Mouse (Mus musculus) adrenal gland, postnatal 36 days (tissue): ENCODE measurements around the gene Naa80. TPM values are rescaled to one million over a fixed set of nuclear protein-coding genes. Genes with fewer than 3 reads are reported as not detected.

Source experiments
- total RNA-seq, 2 experiments: library from RNA; stranded (reverse); gene quantifications; 2 replicates each; pipeline ENCODE4 v1.2.3; 2021

Naa80 gene
- total RNA-seq, 2 experiments from 2014 or later: 14.5 to 19.5 TPM

Other genes starting within 250 kb of the Naa80 start
- gene Hemk1, start 240.5 kb upstream of the Naa80 start, total RNA-seq: 10 to 100 TPM; 15.6 to 16.1 TPM
- gene 6430571L13Rik, start 238.3 kb upstream of the Naa80 start, total RNA-seq: 1 to 10 TPM; 1.2 to 1.3 TPM
- gene Cacna2d2, start 179.3 kb upstream of the Naa80 start, total RNA-seq: 1 to 10 TPM; 4.9 to 5.2 TPM
- gene Tmem115, start 44.9 kb upstream of the Naa80 start, total RNA-seq: 10 to 100 TPM; 43.7 to 49.9 TPM
- gene Cyb561d2, start 36.7 kb upstream of the Naa80 start, total RNA-seq: 10 to 100 TPM; 16.7 to 27.4 TPM
- 10 to 100 TPM; 27.9 to 29.2 TPM for gene Nprl2, start 36.7 kb upstream of the Naa80 start, total RNA-seq
- under 1 TPM; 0.20 to 0.66 TPM for gene Zmynd10, start 31.6 kb upstream of the Naa80 start, total RNA-seq
- 10 to 100 TPM; 20.4 to 21.6 TPM for gene Rassf1, start 27.3 kb upstream of the Naa80 start, total RNA-seq
- 10 to 100 TPM; 45.2 to 52.5 TPM for gene Tusc2, start 15.6 kb upstream of the Naa80 start, total RNA-seq
- gene Hyal2, start 10.9 kb upstream of the Naa80 start, total RNA-seq: 10 to 100 TPM; 35.8 to 37.8 TPM
- gene Hyal1, start 2.0 kb upstream of the Naa80 start, total RNA-seq: 10 to 100 TPM in 1 of 2 experiments, 1 to 10 TPM in 1; 8.6 to 10.1 TPM
- 1 to 10 TPM in 1 of 2 experiments, under 1 TPM in 1; 0.99 to 1.6 TPM for gene Hyal3, start 1.9 kb downstream of the Naa80 start, total RNA-seq
- gene Ifrd2, start 8.8 kb downstream of the Naa80 start, total RNA-seq: 10 to 100 TPM; 37.8 to 43.1 TPM
- gene Sema3b, start 30.3 kb downstream of the Naa80 start, total RNA-seq: 1 to 10 TPM; 4.6 to 8.4 TPM
- 100 to 1,000 TPM; 221 to 245 TPM for gene Gnai2, start 56.5 kb downstream of the Naa80 start, total RNA-seq
- gene Slc38a3, start 90.6 kb downstream of the Naa80 start, total RNA-seq: 1 to 10 TPM in 1 of 2 experiments, under 1 TPM in 1; 0.30 to 1.0 TPM
- gene Gnat1, start 100.8 kb downstream of the Naa80 start, total RNA-seq: not detected
- gene Sema3f, start 131.6 kb downstream of the Naa80 start, total RNA-seq: 10 to 100 TPM; 22.6 to 41.3 TPM
- 100 to 1,000 TPM in 1 of 2 experiments, 10 to 100 TPM in 1; 91.6 to 126 TPM for gene Rbm5, start 192.1 kb downstream of the Naa80 start, total RNA-seq